Mouse (Mus musculus): ENCODE measurements around the gene Mrpl54. TPM values are rescaled to one million over a fixed set of nuclear protein-coding genes. Genes with fewer than 3 reads are reported as not detected.

Gene Mrpl54
- polyA plus RNA-seq, 1 experiment = not detected

- Histone ChIP-seq H3K27ac (ENCODE audit: insufficient read depth, low read depth, low read length) (no peak overlapping the region), H3K4me1 (ENCODE audit: control insufficient read depth, insufficient read depth, low read length) (peaks cover 41% of the 10 kb centered on the region), H3K4me3 (ENCODE audit: insufficient read depth, low read depth, low read length) (no peak overlapping the region)
- 42% methylated on average over 24 of the region's 24 CpGs for WGBS
- TF ChIP-seq POLR2A (IDR thresholded peaks at IDR 0.05; ENCODE audit: insufficient read depth, low read depth, low read length) (no peak), CTCF (IDR thresholded peaks at IDR 0.05; ENCODE audit: insufficient read depth, low read depth, low read length) (no peak)
Observed at GRCm38 (mm10) chr10:81290698-81291460, 24.1 kb upstream of the Mrpl54 start.

GRCm38 (mm10) chr10:81289811-81290210 lies 23.1 kb upstream of the Mrpl54 start:
- TF ChIP-seq CTCF (IDR thresholded peaks at IDR 0.05; ENCODE audit: insufficient read depth, low read depth, low read length) (no peak), POLR2A (IDR thresholded peaks at IDR 0.05; ENCODE audit: insufficient read depth, low read depth, low read length) (no peak)
- Histone ChIP-seq H3K4me1 (ENCODE audit: control insufficient read depth, insufficient read depth, low read length) (peaks cover 36% of the 10 kb centered on the region), H3K27ac (ENCODE audit: insufficient read depth, low read depth, low read length) (no peak overlapping the region), H3K4me3 (ENCODE audit: insufficient read depth, low read depth, low read length) (no peak overlapping the region)
- 56% methylated on average over 14 of the region's 14 CpGs for WGBS

DNA sequence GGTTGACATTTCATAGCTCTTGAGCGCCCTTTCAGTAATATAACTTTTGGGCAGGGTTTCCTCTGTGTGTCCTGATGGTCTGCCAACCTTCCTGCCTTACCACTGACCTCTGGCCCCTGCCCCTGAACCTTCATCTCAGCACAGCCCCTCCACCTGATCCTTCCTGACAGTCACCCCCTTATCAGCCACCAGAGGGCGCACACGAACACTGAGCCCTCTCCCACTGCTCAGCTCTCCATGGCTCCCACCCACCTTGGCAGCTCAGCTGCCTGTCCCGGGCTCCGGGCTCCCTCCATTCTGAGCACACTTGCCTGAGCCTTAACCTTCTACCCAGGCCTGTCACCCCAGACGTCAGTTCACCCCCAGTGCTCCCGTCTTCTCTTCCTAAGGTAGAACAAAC lies 22.5 kb upstream of the Mrpl54 start:
- H3K4me3 ChIP-seq (ENCODE audit: insufficient read depth, low read depth, low read length) = no peak overlapping the region
- 2% methylated on average over 7 of the region's 7 CpGs for WGBS
- H3K4me1 ChIP-seq (ENCODE audit: control insufficient read depth, insufficient read depth, low read length) = peaks cover 31% of the 10 kb centered on the region
- TF ChIP-seq CTCF (IDR thresholded peaks at IDR 0.05; ENCODE audit: insufficient read depth, low read depth, low read length) = peak; percentile 94
- TF ChIP-seq POLR2A (IDR thresholded peaks at IDR 0.05; ENCODE audit: insufficient read depth, low read depth, low read length) = no peak
- H3K27ac ChIP-seq (ENCODE audit: insufficient read depth, low read depth, low read length) = no peak overlapping the region

DNA sequence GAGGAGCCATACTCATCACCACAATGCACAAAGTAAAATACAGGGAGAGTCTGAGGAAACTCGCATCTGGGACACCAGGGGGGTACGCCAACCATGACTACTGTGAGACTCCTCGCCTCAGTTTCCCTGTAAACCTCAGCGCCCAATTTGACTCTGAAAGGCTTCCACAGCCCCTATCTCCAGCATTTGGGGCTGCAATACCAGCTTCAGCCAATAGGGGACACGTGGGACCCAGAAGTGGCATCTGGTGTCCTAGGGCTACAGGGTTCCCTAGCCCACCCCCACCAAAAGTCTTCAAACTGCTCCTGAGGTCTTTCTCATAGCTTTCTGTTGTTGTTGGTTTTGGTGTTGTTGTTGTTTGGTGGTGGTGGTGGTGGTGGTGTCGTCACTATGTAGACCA lies 21.9 kb upstream of the Mrpl54 start:
- no peak overlapping the region for H3K27ac ChIP-seq (ENCODE audit: insufficient read depth, low read depth, low read length)
- no peak overlapping the region for H3K4me3 ChIP-seq (ENCODE audit: insufficient read depth, low read depth, low read length)
- TF ChIP-seq POLR2A (IDR thresholded peaks at IDR 0.05; ENCODE audit: insufficient read depth, low read depth, low read length) = no peak
- TF ChIP-seq CTCF (IDR thresholded peaks at IDR 0.05; ENCODE audit: insufficient read depth, low read depth, low read length) = peak; percentile 66; the same call in 1 of the 2 replicates
- H3K4me1 ChIP-seq (ENCODE audit: control insufficient read depth, insufficient read depth, low read length) = peaks cover 25% of the 10 kb centered on the region
- 43% methylated on average over 6 of the region's 6 CpGs for WGBS

DNA sequence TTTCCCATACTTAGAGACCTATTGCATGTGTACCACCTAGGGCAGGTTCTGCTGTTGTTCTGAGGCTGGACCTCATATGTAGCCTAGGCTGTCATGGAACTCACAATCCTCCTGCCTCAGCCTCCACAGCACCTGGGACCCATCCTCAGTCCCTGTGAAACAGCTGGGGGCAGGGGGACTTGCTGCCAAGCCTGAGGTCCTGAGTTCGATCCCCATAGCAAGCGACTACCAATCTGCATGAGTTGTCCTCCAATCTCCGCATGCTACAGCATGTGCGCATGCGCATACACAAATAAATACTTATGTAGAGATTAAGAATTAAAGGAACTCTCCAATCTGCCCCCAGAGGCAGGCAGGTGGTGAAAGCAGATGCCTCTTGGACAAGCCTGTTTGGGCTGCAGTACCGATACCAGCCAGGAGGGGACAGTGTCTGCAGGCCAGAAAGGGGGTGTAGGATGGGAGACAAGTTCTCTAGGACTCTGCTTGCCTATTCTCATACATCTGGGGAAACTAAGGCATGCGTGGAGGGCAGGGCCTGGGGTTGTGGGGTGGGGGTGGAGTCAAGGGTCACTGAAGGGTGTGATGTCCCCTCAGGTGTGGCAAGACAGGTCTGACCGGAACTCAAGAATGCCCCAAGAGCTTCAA lies 20.9 kb upstream of the Mrpl54 start:
- H3K4me3 ChIP-seq (ENCODE audit: insufficient read depth, low read depth, low read length) = no peak overlapping the region
- H3K27ac ChIP-seq (ENCODE audit: insufficient read depth, low read depth, low read length) = no peak overlapping the region
- WGBS = 62% methylated on average over 8 of the region's 8 CpGs
- H3K4me1 ChIP-seq (ENCODE audit: control insufficient read depth, insufficient read depth, low read length) = peaks cover 25% of the 10 kb centered on the region
- TF ChIP-seq POLR2A (IDR thresholded peaks at IDR 0.05; ENCODE audit: insufficient read depth, low read depth, low read length) (no peak), CTCF (IDR thresholded peaks at IDR 0.05; ENCODE audit: insufficient read depth, low read depth, low read length) (peak; percentile 71; the same call in 1 of the 2 replicates)

DNA sequence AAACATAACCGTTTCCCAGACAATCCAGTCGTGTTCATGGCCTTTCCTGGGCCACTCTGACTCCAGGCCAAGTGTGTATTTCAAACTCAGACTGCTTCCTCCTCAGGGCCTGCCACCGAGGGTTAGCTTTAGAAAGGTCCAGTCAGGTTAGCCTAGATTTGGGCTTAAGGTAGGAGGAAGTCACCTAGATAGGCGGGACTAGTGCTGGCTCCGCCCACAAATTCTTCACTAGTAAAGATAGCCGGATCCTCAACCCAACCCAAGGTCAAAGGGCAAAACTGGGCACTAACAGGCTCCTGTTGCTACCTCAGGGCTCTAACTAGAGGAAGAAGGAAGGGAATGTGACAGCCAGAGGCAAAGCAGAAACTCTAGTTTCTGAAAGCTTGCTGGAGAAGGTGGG lies 19.9 kb upstream of the Mrpl54 start:
- H3K27ac ChIP-seq (ENCODE audit: insufficient read depth, low read depth, low read length) = no peak overlapping the region
- WGBS = 51% methylated on average over 6 of the region's 6 CpGs
- H3K4me3 ChIP-seq (ENCODE audit: insufficient read depth, low read depth, low read length) = no peak overlapping the region
- H3K4me1 ChIP-seq (ENCODE audit: control insufficient read depth, insufficient read depth, low read length) = peaks cover 25% of the 10 kb centered on the region
- TF ChIP-seq POLR2A (IDR thresholded peaks at IDR 0.05; ENCODE audit: insufficient read depth, low read depth, low read length) (no peak), CTCF (IDR thresholded peaks at IDR 0.05; ENCODE audit: insufficient read depth, low read depth, low read length) (no peak)

- WGBS = 3% methylated on average over 54 of the region's 54 CpGs
- TF ChIP-seq POLR2A (IDR thresholded peaks at IDR 0.05; ENCODE audit: insufficient read depth, low read depth, low read length) (no peak), CTCF (IDR thresholded peaks at IDR 0.05; ENCODE audit: insufficient read depth, low read depth, low read length) (no peak)
- H3K4me3 ChIP-seq (ENCODE audit: insufficient read depth, low read depth, low read length) = peak overlapping the region; percentile 29
- peaks cover 21% of the 10 kb centered on the region for H3K4me1 ChIP-seq (ENCODE audit: control insufficient read depth, insufficient read depth, low read length)
- H3K27ac ChIP-seq (ENCODE audit: insufficient read depth, low read depth, low read length) = no peak overlapping the region
Observed at GRCm38 (mm10) chr10:81285694-81286450, 19.1 kb upstream of the Mrpl54 start.

DNA sequence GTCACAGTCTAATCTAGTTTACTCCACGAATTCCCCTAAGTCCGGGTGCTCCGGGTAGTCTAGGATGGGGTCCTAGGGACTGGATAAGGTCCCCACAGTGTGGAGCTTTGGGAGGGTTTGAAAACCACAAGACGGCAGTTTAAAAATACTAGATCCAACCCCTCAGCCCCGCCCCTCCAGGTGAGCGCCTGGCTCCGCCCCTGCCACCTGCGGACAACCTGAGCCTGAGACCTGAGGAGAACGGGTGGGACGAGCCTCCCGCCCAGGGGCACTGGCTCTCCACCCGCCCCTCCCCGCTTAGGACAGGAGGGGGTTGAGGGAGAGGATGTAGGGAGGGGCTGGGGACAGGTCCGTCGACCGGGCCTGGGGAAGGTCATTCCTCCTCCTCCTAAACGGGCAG lies 18.0 kb upstream of the Mrpl54 start:
- 23% methylated on average over 17 of the region's 17 CpGs for WGBS
- no peak overlapping the region for H3K27ac ChIP-seq (ENCODE audit: insufficient read depth, low read depth, low read length)
- no peak for TF ChIP-seq POLR2A (IDR thresholded peaks at IDR 0.05; ENCODE audit: insufficient read depth, low read depth, low read length)
- no peak for TF ChIP-seq CTCF (IDR thresholded peaks at IDR 0.05; ENCODE audit: insufficient read depth, low read depth, low read length)
- no peak overlapping the region for H3K4me3 ChIP-seq (ENCODE audit: insufficient read depth, low read depth, low read length)
- peaks cover 18% of the 10 kb centered on the region for H3K4me1 ChIP-seq (ENCODE audit: control insufficient read depth, insufficient read depth, low read length)

- Histone ChIP-seq H3K4me3 (ENCODE audit: insufficient read depth, low read depth, low read length) (no peak overlapping the region), H3K27ac (ENCODE audit: insufficient read depth, low read depth, low read length) (no peak overlapping the region), H3K4me1 (ENCODE audit: control insufficient read depth, insufficient read depth, low read length) (peaks cover 16% of the 10 kb centered on the region)
- no peak for TF ChIP-seq CTCF (IDR thresholded peaks at IDR 0.05; ENCODE audit: insufficient read depth, low read depth, low read length)
- no peak for TF ChIP-seq POLR2A (IDR thresholded peaks at IDR 0.05; ENCODE audit: insufficient read depth, low read depth, low read length)
- whole genome bisulfite sequencing = 82% methylated on average over 6 of the region's 6 CpGs
Observed at GRCm38 (mm10) chr10:81284189-81284588, 17.5 kb upstream of the Mrpl54 start.

Data from olfactory bulb, adult 2 months (tissue).